Mouse (Mus musculus): Measurements from ENCODE around the gene Rapgefl1. TPM values are rescaled to one million over a fixed set of nuclear protein-coding genes. Genes with fewer than 3 reads are reported as not detected.

Rapgefl1 gene
- 0.86 and 1.1 TPM in 2 replicates for polyA plus RNA-seq (2015; fragmentation: Nextera tagmentation; extraction: Ambion mirVana)

GRCm38 (mm10) chr11:98836651-98837141 is at the start of gene Rapgefl1:
Rapgefl1 (plus strand) TSS chr11:98836785.
- peak; percentile 81 for DNase-seq (ENCODE audit: low spot score)

GRCm38 (mm10) chr11:98787229-98787628 is 49.4 kb upstream of the Rapgefl1 start:
- DNase-seq (ENCODE audit: low spot score) = no peak

GRCm38 (mm10) chr11:98787691-98788090 is 48.9 kb upstream of the Rapgefl1 start:
- no peak for DNase-seq (ENCODE audit: low spot score)

GRCm38 (mm10) chr11:98788139-98788538 is 48.4 kb upstream of the Rapgefl1 start:
- DNase-seq (ENCODE audit: low spot score) = no peak

DNA sequence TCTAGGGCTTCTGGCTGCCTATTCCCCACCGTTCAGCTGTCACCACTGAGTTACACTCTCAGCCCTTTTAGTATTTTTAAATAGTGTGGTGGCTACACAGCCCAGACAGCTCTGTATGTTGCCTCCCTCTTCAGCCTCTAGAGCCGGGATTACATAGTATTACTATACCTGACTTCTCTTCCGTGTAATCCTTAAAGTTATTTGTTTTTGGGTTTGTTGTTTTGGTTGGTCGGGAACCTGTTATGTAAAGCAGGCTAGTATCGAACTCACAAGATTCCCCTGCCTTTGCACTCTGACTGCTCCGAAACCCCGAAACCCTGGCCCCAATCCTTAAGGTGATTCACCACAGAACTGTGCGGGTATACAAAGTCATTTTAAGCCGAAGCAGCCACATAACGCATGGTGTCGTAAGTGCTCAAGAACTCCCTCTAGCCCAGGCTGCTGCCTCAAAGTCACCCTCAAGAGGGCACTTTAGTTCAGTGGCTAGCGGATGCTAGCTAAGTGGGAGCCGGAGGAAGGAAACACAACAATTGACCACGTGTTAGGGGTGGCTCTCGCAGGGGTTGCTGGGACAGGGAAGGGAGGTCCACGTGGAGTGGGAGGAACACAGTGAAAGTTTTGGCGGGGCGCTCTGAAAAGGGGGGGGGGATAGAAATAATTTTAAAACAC is 47.9 kb upstream of the Rapgefl1 start:
- DNase-seq (ENCODE audit: low spot score) = peak; percentile 94

DNA sequence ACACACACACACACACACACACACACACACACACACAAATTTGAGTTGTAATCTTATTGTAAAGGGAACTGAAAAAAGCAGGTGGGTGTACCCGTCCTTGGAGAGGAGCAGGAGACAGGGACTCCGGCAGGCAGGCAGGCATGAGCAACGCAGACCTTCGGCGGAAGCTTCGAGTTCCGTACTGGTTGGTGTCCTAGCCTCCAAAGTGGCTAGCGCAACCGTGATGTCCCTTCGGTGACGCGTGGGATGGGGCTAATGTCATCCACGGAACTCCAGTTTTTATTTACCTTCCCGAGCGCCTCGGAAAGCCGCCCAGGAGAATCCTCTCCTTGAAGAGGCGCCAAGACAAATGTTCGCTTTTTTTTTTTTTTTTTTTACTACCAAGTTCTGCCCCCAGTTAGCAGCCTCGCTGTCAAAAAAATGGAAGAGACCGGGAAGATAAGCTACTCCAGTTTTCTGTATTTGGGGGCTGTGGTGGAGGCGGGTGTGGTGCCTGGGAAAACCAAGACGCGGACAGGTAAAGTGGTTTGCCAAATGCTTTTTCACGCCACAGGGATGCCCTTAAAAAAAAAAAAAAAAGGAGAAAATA is 47.3 kb upstream of the Rapgefl1 start:
- DNase-seq (ENCODE audit: low spot score) = no peak

GRCm38 (mm10) chr11:98789824-98790223 is 46.8 kb upstream of the Rapgefl1 start:
- no peak for DNase-seq (ENCODE audit: low spot score)

DNA sequence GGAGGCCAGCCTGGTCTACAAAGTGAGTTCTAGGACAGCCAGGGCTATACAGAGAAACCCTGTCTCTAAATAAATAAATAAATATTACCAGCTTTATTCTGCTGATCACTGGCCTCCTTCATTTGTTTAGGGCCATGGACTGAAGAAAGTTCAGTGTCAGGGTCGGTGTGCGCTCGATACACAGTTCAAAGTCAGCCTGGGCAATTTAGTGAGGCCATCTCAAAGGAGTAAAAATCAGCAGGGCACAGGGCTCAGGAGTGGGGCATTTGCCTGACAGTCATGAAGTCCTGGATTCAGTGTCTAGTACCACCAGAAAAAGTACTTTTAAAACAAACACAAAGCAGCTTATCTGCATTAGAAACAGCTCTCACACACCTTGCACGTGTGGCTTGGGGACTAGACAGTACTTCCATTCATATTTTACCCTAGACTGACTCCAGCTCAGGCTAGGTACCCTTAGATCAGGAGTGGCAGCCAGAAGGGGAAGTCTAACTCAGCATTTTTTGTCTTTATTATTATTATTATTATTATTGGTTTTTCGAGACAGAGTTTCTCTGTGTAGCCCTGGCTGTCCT is 45.9 kb upstream of the Rapgefl1 start:
- DNase-seq (ENCODE audit: low spot score) = no peak

DNA sequence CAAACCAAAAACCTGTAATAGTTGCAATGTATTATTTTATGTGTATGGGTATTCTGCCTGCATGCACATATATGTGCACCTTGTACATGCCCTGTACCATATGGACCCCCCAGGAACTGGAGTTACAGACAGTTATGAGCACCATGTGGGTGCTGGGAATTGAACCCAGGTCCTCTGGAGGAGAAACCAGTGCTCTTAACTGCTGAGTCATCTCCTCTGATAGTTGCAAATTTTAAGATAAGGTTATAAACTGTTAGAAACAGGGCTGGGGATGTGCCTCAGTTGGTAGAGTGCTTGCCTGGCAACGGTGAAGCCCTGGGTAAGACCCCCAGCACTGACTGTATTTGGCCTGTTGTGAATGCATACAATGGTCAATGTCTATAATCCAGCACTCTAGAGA is 45.1 kb upstream of the Rapgefl1 start:
- no peak for DNase-seq (ENCODE audit: low spot score)

GRCm38 (mm10) chr11:98792081-98792480 is 44.5 kb upstream of the Rapgefl1 start:
- no peak for DNase-seq (ENCODE audit: low spot score)

GRCm38 (mm10) chr11:98794469-98795014 is 42.0 kb upstream of the Rapgefl1 start:
- DNase-seq (ENCODE audit: low spot score) = peak; percentile 63

GRCm38 (mm10) chr11:98795015-98795713 is 41.4 kb upstream of the Rapgefl1 start, which contains the start of gene Msl1:
Msl1 (plus strand) TSS chr11:98795516.
- DNase-seq (ENCODE audit: low spot score) = peak; percentile 89

- peak; percentile 27 for DNase-seq (ENCODE audit: low spot score)
Observed at GRCm38 (mm10) chr11:98795714-98796514, 40.7 kb upstream of the Rapgefl1 start.

GRCm38 (mm10) chr11:98796515-98797216 is 39.9 kb upstream of the Rapgefl1 start:
- DNase-seq (ENCODE audit: low spot score) = peak; percentile 74

- no peak for DNase-seq (ENCODE audit: low spot score)
Observed at GRCm38 (mm10) chr11:98797306-98797705, 39.3 kb upstream of the Rapgefl1 start.

GRCm38 (mm10) chr11:98797909-98798308 is 38.7 kb upstream of the Rapgefl1 start:
- no peak for DNase-seq (ENCODE audit: low spot score)

- DNase-seq (ENCODE audit: low spot score) = no peak
Observed at GRCm38 (mm10) chr11:98804605-98805004, 32.0 kb upstream of the Rapgefl1 start, which contains the start of gene Casc3. Casc3 (plus strand) TSS chr11:98804905.

GRCm38 (mm10) chr11:98808417-98808816 is 28.2 kb upstream of the Rapgefl1 start:
- no peak for DNase-seq (ENCODE audit: low spot score)

- peak; percentile 99 for DNase-seq (ENCODE audit: low spot score)
Observed at GRCm38 (mm10) chr11:98809457-98810290, 26.9 kb upstream of the Rapgefl1 start.

Measured in thymus, postnatal 0 days (tissue).